Mouse (Mus musculus) forebrain, embryonic 15.5 days (tissue): ENCODE results near the gene Slc2a5. TPM values are rescaled to one million over a fixed set of nuclear protein-coding genes. Genes with fewer than 3 reads are reported as not detected.

Source experiments
- ATAC-seq: fragments of 200-750 bp; cut with Nextera tagmentation; replicated peaks from 2 replicates; pipeline ENCODE4 v1.8.0; 2017; ENCODE audit warnings: mild to moderate bottlenecking, moderate TSS enrichment, moderate library complexity
- H3K27ac ChIP-seq: fragments of 300-500 bp; sonication (generic); replicated peaks from 2 replicates; pipeline ENCODE4 v1.5.1; 2015; ENCODE audit warnings: mild to moderate bottlenecking, inconsistent platforms
- H3K27me3 ChIP-seq: fragments of 300-500 bp; sonication (generic); 2 replicates; pipeline ENCODE4 v1.6.1; 2015; ENCODE audit warnings: inconsistent platforms
- H3K36me3 ChIP-seq: fragments of 300-500 bp; sonication (generic); 2 replicates; pipeline ENCODE4 v1.6.1; 2015; ENCODE audit warnings: mild to moderate bottlenecking, inconsistent platforms
- H3K4me1 ChIP-seq: fragments of 300-500 bp; sonication (generic); 2 replicates; pipeline ENCODE4 v1.6.1; 2015; ENCODE audit warnings: inconsistent platforms
- H3K4me2 ChIP-seq: fragments of 300-500 bp; sonication (generic); replicated peaks from 2 replicates; pipeline ENCODE4 v1.6.1; 2015; ENCODE audit warnings: mild to moderate bottlenecking, inconsistent platforms
- H3K4me3 ChIP-seq: fragments of 300-500 bp; sonication (generic); 2 replicates; pipeline ENCODE4 v1.5.1; 2015; ENCODE audit warnings: mild to moderate bottlenecking, inconsistent platforms
- H3K9ac ChIP-seq: fragments of 300-500 bp; sonication (generic); replicated peaks from 2 replicates; pipeline ENCODE4 v1.6.1; 2015; ENCODE audit warnings: mild to moderate bottlenecking, inconsistent platforms
- H3K9me3 ChIP-seq: fragments of 300-500 bp; sonication (generic); 2 replicates; pipeline ENCODE4 v1.6.1; 2016; ENCODE audit warnings: inconsistent platforms
- WGBS: fragments of 180-500 bp; shearing (Covaris S2); methylation state at CpG from one replicate; pipeline ENCODE4 v1.1.7; 2015; ENCODE audit warnings: mixed read lengths; 5-methylcytosine and 5-hydroxymethylcytosine counted together
- polyA plus RNA-seq: library from polyadenylated mRNA; unstranded; fragments of >200 nt; fragmentation: Nextera tagmentation; extraction: Ambion mirVana; gene quantifications from 2 replicates; pipeline ENCODE4 v1.2.1, GENCODE M21; 2015

Slc2a5 gene
- polyA plus RNA-seq, 1 experiment from 2014 or later, result 2.4 TPM

DNA sequence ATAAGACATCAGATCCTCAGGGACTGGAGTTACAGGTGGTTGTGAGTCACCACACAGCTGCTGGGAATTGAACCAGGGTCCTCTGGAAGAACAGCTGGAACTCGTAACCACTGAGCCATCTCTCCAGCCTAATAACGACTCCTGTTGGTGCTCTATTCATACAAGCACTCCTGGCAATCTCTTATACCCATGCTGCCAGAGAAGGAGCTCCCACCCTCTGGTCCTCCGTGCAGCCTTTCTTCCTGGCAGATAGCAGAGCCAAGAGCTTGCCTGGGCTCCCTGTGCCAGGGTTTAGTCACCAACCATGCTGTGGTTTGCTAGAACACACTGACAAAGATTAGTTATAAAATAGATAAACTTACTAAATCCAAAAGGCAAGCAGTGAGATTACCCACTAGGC lies 9.4 kb upstream of the Slc2a5 start:
- 48% methylated on average over 3 of the region's 3 CpGs for WGBS

DNA sequence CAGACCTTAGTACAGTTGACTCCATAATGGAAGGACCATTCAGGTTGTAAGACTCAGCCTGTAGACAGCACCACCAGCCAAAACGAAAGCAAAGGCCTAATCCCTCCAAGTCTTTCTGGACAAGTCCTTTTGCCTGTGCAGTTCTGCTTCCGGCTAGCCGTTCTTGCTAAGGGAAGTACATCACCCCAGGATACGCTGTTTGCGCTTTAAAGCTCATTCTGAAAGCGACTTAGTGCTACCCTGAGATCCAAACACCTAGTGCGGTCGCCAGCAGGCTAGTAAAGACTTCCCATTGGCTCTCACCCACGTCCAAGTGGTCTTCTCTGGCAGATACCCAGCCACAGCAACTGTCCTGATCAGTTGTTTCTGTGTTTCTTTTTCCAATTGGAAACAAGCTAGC lies 8.7 kb upstream of the Slc2a5 start:
- no peak for ATAC-seq
- H3K4me1 ChIP-seq, result no peaks in the 10 kb centered on the region
- WGBS, result 71% methylated on average over 9 of the region's 9 CpGs
- no peak overlapping the region for H3K4me2 ChIP-seq
- H3K9me3 ChIP-seq, result no peaks in the 10 kb centered on the region
- H3K4me3 ChIP-seq, result no peak overlapping the region
- no peak overlapping the region for H3K27ac ChIP-seq
- H3K36me3 ChIP-seq, result no peaks in the 10 kb centered on the region
- H3K27me3 ChIP-seq, result no peaks in the 10 kb centered on the region
- no peak overlapping the region for H3K9ac ChIP-seq

More for the DNA sequence above, 9.4 kb upstream of the Slc2a5 start:
- no peak overlapping the region for H3K9ac ChIP-seq
- no peak overlapping the region for H3K27ac ChIP-seq
- no peak for ATAC-seq
- no peaks in the 10 kb centered on the region for H3K27me3 ChIP-seq
- no peaks in the 10 kb centered on the region for H3K4me1 ChIP-seq
- no peak overlapping the region for H3K4me2 ChIP-seq
- no peaks in the 10 kb centered on the region for H3K36me3 ChIP-seq
- no peak overlapping the region for H3K4me3 ChIP-seq
- H3K9me3 ChIP-seq, result no peaks in the 10 kb centered on the region

GRCm38 (mm10) chr4:150112867-150113266 lies 6.2 kb upstream of the Slc2a5 start:
- H3K9ac ChIP-seq, result no peak overlapping the region
- no peaks in the 10 kb centered on the region for H3K9me3 ChIP-seq
- no peaks in the 10 kb centered on the region for H3K36me3 ChIP-seq
- H3K27ac ChIP-seq, result no peak overlapping the region
- no peaks in the 10 kb centered on the region for H3K27me3 ChIP-seq
- WGBS, result 7% methylated on average over 15 of the region's 15 CpGs
- no peak overlapping the region for H3K4me3 ChIP-seq
- ATAC-seq, result no peak
- no peaks in the 10 kb centered on the region for H3K4me1 ChIP-seq
- peak overlapping the region; percentile 16; the same call in 1 of the 2 replicates for H3K4me2 ChIP-seq

DNA sequence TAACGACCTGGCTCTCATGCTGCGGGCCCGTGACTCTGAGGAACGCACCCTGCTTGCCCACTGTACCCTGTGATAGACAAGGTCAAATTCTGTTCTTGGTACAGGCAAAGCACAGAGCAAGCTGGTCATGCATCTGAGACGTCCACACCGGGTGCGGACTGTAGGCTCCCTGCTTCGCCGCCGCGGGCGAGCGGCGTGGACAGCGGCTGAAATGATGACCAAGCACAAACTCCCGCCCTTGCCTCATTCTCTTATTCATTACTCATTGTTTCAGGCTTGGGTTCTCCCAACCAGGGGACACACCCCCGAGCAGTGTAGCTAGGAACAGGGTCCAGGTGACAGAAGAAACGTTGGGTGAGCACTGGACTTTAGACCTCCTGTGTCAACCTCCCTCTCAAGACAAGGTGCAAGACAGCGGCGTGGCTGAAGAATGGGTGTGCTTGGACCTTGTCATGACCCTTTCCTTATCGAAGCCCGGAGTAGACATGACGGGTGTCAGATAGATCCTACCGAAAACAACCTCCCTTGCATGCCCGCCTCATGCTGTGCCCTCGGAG lies 4.5 kb upstream of the Slc2a5 start:
- WGBS, result 92% methylated on average over 26 of the region's 26 CpGs
- ATAC-seq, result no peak
- no peak overlapping the region for H3K4me2 ChIP-seq

DNA sequence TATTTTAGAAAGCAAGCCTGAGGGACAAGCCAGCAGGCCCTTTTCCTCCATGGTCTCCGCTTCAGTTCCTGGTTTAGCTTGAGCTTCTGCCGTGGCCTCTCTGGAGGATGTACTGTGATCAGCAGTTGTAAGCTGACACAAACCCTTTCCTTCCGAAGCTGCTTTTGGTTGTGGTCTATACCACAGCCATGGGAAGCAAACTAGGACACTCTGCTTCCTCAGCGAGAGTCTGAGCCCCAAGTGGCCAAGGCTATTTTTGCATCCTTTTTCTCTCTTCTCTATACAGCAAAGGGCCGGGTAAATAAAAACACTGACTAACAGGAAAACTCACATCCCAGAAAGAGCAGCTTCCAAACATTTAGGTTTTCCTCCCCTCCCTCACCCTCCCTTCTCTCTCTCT lies 1.8 kb upstream of the Slc2a5 start:
- no peak overlapping the region for H3K4me3 ChIP-seq
- no peaks in the 10 kb centered on the region for H3K9me3 ChIP-seq
- no peaks in the 10 kb centered on the region for H3K27me3 ChIP-seq
- no peak overlapping the region for H3K27ac ChIP-seq
- no peak overlapping the region for H3K9ac ChIP-seq
- H3K4me1 ChIP-seq, result peaks cover 10% of the 10 kb centered on the region
- ATAC-seq, result no peak
- H3K36me3 ChIP-seq, result no peaks in the 10 kb centered on the region
- 42% methylated on average over 5 of the region's 5 CpGs for WGBS
- H3K4me2 ChIP-seq, result no peak overlapping the region

More for the DNA sequence above, 4.5 kb upstream of the Slc2a5 start:
- H3K27ac ChIP-seq, result no peak overlapping the region
- H3K9ac ChIP-seq, result no peak overlapping the region
- peaks cover 7% of the 10 kb centered on the region for H3K4me1 ChIP-seq
- no peaks in the 10 kb centered on the region for H3K27me3 ChIP-seq
- H3K9me3 ChIP-seq, result no peaks in the 10 kb centered on the region
- no peaks in the 10 kb centered on the region for H3K36me3 ChIP-seq
- no peak overlapping the region for H3K4me3 ChIP-seq

- no peaks in the 10 kb centered on the region for H3K9me3 ChIP-seq
- no peaks in the 10 kb centered on the region for H3K27me3 ChIP-seq
- peaks cover 10% of the 10 kb centered on the region for H3K4me1 ChIP-seq
- no peak overlapping the region for H3K4me2 ChIP-seq
- 69% methylated on average over 6 of the region's 6 CpGs for WGBS
- ATAC-seq, result no peak
- no peak overlapping the region for H3K27ac ChIP-seq
- H3K9ac ChIP-seq, result no peak overlapping the region
- no peak overlapping the region for H3K4me3 ChIP-seq
- no peaks in the 10 kb centered on the region for H3K36me3 ChIP-seq
Observed at GRCm38 (mm10) chr4:150118163-150118562, 920 bp upstream of the Slc2a5 start.

DNA sequence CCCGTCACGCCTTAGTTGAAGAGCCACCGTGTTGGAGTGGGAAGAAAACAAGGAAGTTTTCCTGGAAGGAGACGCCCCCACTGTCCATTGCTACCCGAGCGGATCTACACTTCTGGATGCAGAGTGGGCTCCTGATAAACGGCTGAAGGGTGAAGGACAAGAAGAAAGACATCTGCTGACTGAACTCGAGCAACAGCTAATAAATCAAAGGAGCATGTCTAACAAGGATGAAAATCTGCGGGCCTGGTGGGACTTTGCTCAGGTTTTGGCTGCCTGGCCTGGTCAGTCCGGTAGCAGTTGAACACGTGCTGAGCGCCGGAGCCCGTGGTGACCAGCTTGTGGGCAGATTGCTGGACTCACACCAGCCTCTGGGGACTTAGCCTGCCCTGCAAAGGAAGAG lies 557 bp downstream of the Slc2a5 start:
- 71% methylated on average over 14 of the region's 14 CpGs for WGBS

GRCm38 (mm10) chr4:150120173-150120833 lies 1.2 kb downstream of the Slc2a5 start:
- no peaks in the 10 kb centered on the region for H3K27me3 ChIP-seq
- no peak overlapping the region for H3K9ac ChIP-seq
- H3K4me3 ChIP-seq, result no peak overlapping the region
- no peak overlapping the region for H3K27ac ChIP-seq
- H3K4me1 ChIP-seq, result peaks cover 10% of the 10 kb centered on the region
- 54% methylated on average over 15 of the region's 15 CpGs for WGBS
- H3K4me2 ChIP-seq, result no peak overlapping the region
- H3K36me3 ChIP-seq, result no peaks in the 10 kb centered on the region
- no peak for ATAC-seq
- H3K9me3 ChIP-seq, result no peaks in the 10 kb centered on the region

More for the DNA sequence above, 557 bp downstream of the Slc2a5 start:
- H3K27ac ChIP-seq, result no peak overlapping the region
- no peak for ATAC-seq
- H3K36me3 ChIP-seq, result no peaks in the 10 kb centered on the region
- H3K4me1 ChIP-seq, result peaks cover 10% of the 10 kb centered on the region
- H3K9ac ChIP-seq, result no peak overlapping the region
- no peaks in the 10 kb centered on the region for H3K9me3 ChIP-seq
- H3K4me3 ChIP-seq, result no peak overlapping the region
- H3K4me2 ChIP-seq, result peak overlapping the region; percentile 35; the same call in 1 of the 2 replicates
- H3K27me3 ChIP-seq, result no peaks in the 10 kb centered on the region

- ATAC-seq, result no peak
- no peak overlapping the region for H3K4me3 ChIP-seq
- H3K36me3 ChIP-seq, result no peaks in the 10 kb centered on the region
- H3K27ac ChIP-seq, result no peak overlapping the region
- H3K4me1 ChIP-seq, result peaks cover 10% of the 10 kb centered on the region
- H3K4me2 ChIP-seq, result no peak overlapping the region
- H3K9me3 ChIP-seq, result no peaks in the 10 kb centered on the region
- 76% methylated on average over 8 of the region's 8 CpGs for WGBS
- no peaks in the 10 kb centered on the region for H3K27me3 ChIP-seq
- H3K9ac ChIP-seq, result no peak overlapping the region
Observed at GRCm38 (mm10) chr4:150121430-150121829, 2.3 kb downstream of the Slc2a5 start.

- H3K27me3 ChIP-seq, result no peaks in the 10 kb centered on the region
- no peaks in the 10 kb centered on the region for H3K9me3 ChIP-seq
- H3K4me1 ChIP-seq, result peaks cover 10% of the 10 kb centered on the region
- ATAC-seq, result no peak
- no peak overlapping the region for H3K9ac ChIP-seq
- H3K4me2 ChIP-seq, result no peak overlapping the region
- no peaks in the 10 kb centered on the region for H3K36me3 ChIP-seq
- no peak overlapping the region for H3K27ac ChIP-seq
- WGBS, result 71% methylated on average over 3 of the region's 3 CpGs
- H3K4me3 ChIP-seq, result no peak overlapping the region
Observed at GRCm38 (mm10) chr4:150122476-150122875, 3.4 kb downstream of the Slc2a5 start.

DNA sequence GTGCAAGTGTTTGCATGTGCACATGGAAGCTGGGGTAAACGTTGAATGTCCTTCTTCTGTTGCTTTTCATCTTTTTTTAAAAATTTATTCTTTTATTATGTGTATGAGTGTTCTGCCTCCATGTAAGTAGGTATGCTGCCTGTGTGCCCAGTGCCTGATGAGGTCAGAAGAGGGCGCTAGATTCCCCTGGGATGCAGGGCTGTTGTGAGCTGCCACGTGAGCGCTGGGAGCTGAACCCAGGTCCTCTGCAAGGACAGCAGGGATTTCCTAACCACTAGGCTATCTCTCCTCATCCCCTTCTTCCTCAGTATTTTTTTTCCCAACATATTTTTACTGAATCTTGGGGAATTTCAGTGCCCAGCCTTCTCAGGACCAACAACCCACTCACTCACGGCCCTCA lies 7.3 kb downstream of the Slc2a5 start:
- H3K27me3 ChIP-seq, result no peaks in the 10 kb centered on the region
- H3K4me3 ChIP-seq, result no peak overlapping the region
- H3K4me2 ChIP-seq, result no peak overlapping the region
- no peak overlapping the region for H3K27ac ChIP-seq
- H3K4me1 ChIP-seq, result no peaks in the 10 kb centered on the region
- H3K9ac ChIP-seq, result no peak overlapping the region
- 92% methylated on average over 5 of the region's 5 CpGs for WGBS
- no peak for ATAC-seq
- no peaks in the 10 kb centered on the region for H3K36me3 ChIP-seq
- H3K9me3 ChIP-seq, result no peaks in the 10 kb centered on the region

- Histone ChIP-seq H3K4me1 (no peaks in the 10 kb centered on the region), H3K4me2 (no peak overlapping the region), H3K36me3 (no peaks in the 10 kb centered on the region), H3K27me3 (no peaks in the 10 kb centered on the region), H3K27ac (no peak overlapping the region), H3K9ac (no peak overlapping the region), H3K4me3 (no peak overlapping the region), H3K9me3 (no peaks in the 10 kb centered on the region)
- ATAC-seq, result no peak
- WGBS, result 94% methylated on average over 7 of the region's 7 CpGs
Observed at GRCm38 (mm10) chr4:150127894-150128293, 8.8 kb downstream of the Slc2a5 start.

DNA sequence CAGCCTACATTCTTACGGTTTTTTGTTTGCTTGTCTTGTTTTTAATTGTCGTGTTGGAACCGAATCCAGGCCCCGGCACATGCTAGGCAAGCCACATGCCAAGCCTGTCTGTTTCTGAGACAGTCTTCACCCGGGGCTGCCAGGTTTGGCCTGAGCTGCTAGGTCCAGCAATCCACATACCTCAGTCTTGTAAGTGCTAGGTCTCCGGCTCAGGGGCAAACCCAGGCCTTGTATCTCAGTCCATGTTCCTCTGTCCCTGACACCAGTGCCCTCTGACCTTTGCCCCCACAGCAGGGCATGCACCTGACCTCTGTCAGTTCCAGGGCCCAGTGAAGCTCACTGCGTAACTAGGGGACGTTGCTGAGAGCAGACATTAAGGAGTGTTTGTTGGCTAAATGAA lies 9.5 kb downstream of the Slc2a5 start:
- 59% methylated on average over 8 of the region's 8 CpGs for WGBS
- Histone ChIP-seq H3K27ac (no peak overlapping the region), H3K27me3 (no peaks in the 10 kb centered on the region), H3K36me3 (no peaks in the 10 kb centered on the region), H3K4me1 (no peaks in the 10 kb centered on the region), H3K4me3 (no peak overlapping the region), H3K9me3 (no peaks in the 10 kb centered on the region), H3K9ac (no peak overlapping the region), H3K4me2 (no peak overlapping the region)
- no peak for ATAC-seq
